Mouse (Mus musculus) embryo, embryonic 9.5 days (tissue): ENCODE measurements at regions not wholly inside any gene's neighbourhood (a gene's known extent, or its start where the extent isn't known, plus 50 kb on each side); places are given as distances from the start of the nearest gene placed in this dataset.

Experiments used
- DNase-seq: peaks from one replicate; pipeline ENCODE4 v3.0.0-alpha.2; 2017; ENCODE audit errors: extremely low spot score

GRCm38 (mm10) chr3:147273446-147273845 is 421.3 kb downstream of the Ttll7 start:
- no peak for DNase-seq

GRCm38 (mm10) chr3:147278602-147279001 is 426.4 kb downstream of the Ttll7 start:
- no peak for DNase-seq

GRCm38 (mm10) chr3:147283724-147284123 is 431.6 kb downstream of the Ttll7 start:
- DNase-seq, result no peak

- DNase-seq, result no peak
These were observed 432.2 kb downstream of the Ttll7 start for GRCm38 (mm10) chr3:147284357-147284756.

- DNase-seq, result no peak
These were observed 433.3 kb downstream of the Ttll7 start for GRCm38 (mm10) chr3:147285496-147285895.

GRCm38 (mm10) chr3:147287503-147287902 is 435.3 kb downstream of the Ttll7 start:
- DNase-seq, result no peak

GRCm38 (mm10) chr3:147291696-147292327 is 439.6 kb downstream of the Ttll7 start:
- DNase-seq, result no peak

- no peak for DNase-seq
These were observed 445.9 kb downstream of the Ttll7 start for GRCm38 (mm10) chr3:147298065-147298464.

- no peak for DNase-seq
These were observed 473.4 kb downstream of the Ttll7 start for GRCm38 (mm10) chr3:147325522-147325921.

- DNase-seq, result no peak
These were observed 482.1 kb downstream of the Ttll7 start for GRCm38 (mm10) chr3:147334301-147334700.

GRCm38 (mm10) chr3:147335286-147335685 is 483.1 kb downstream of the Ttll7 start:
- no peak for DNase-seq

- DNase-seq, result no peak
These were observed 487.3 kb downstream of the Ttll7 start for GRCm38 (mm10) chr3:147339427-147339826.

- DNase-seq, result no peak
These were observed 495.3 kb downstream of the Ttll7 start for GRCm38 (mm10) chr3:147347278-147348039.

GRCm38 (mm10) chr3:147387077-147387476 is 534.9 kb downstream of the Ttll7 start:
- no peak for DNase-seq

- DNase-seq, result no peak
These were observed 546.1 kb downstream of the Ttll7 start for GRCm38 (mm10) chr3:147398298-147398697.

- no peak for DNase-seq
These were observed 560.1 kb downstream of the Ttll7 start for GRCm38 (mm10) chr3:147412274-147412673.

GRCm38 (mm10) chr3:147416926-147417325 is 564.8 kb downstream of the Ttll7 start:
- no peak for DNase-seq

- no peak for DNase-seq
These were observed 567.0 kb downstream of the Ttll7 start for GRCm38 (mm10) chr3:147419129-147419528.

- no peak for DNase-seq
These were observed 570.0 kb downstream of the Ttll7 start for GRCm38 (mm10) chr3:147422196-147422595.

- peak; percentile 49 for DNase-seq
These were observed 571.9 kb downstream of the Ttll7 start for GRCm38 (mm10) chr3:147423895-147424575.

- no peak for DNase-seq
These were observed 576.7 kb downstream of the Ttll7 start for GRCm38 (mm10) chr3:147428837-147429236.

- DNase-seq, result no peak
These were observed 590.9 kb downstream of the Ttll7 start for GRCm38 (mm10) chr3:147442925-147443690.
